Mouse (Mus musculus) limb, embryonic 10.5 days (tissue): Measurements from ENCODE around the gene Vstm4. TPM values are rescaled to one million over a fixed set of nuclear protein-coding genes. Genes with fewer than 3 reads are reported as not detected.

Experiments used
- DNase-seq: peaks from one replicate; pipeline ENCODE4 v3.0.0-alpha.2; 2017; ENCODE audit warnings: low spot score
- H3K27ac ChIP-seq: fragments of 300-500 bp; sonication (generic); 2 replicates; pipeline ENCODE4 v1.5.1; 2016; ENCODE audit warnings: mild to moderate bottlenecking
- H3K27me3 ChIP-seq: fragments of 300-500 bp; sonication (generic); 2 replicates; pipeline ENCODE4 v1.6.1; 2016; ENCODE audit warnings: low read depth, mild to moderate bottlenecking; ENCODE audit not compliant: poor library complexity, severe bottlenecking
- H3K36me3 ChIP-seq: fragments of 300-500 bp; sonication (generic); 2 replicates; pipeline ENCODE4 v1.6.1; 2016; ENCODE audit warnings: mild to moderate bottlenecking, moderate library complexity
- H3K4me1 ChIP-seq: fragments of 300-500 bp; sonication (generic); 2 replicates; pipeline ENCODE4 v1.6.1; 2016
- H3K4me3 ChIP-seq: fragments of 300-500 bp; sonication (generic); 2 replicates; pipeline ENCODE4 v1.5.1; 2016; ENCODE audit warnings: mild to moderate bottlenecking, moderate library complexity
- H3K9me3 ChIP-seq: fragments of 300-500 bp; sonication (generic); replicated peaks from 2 replicates; pipeline ENCODE4 v1.6.1; 2016; ENCODE audit warnings: mild to moderate bottlenecking
- WGBS: fragments of 180-500 bp; shearing (Covaris S2); methylation state at CpG from one replicate; pipeline ENCODE4 v1.1.7; 2016; 5-methylcytosine and 5-hydroxymethylcytosine counted together
- polyA plus RNA-seq: library from polyadenylated mRNA; unstranded; fragments of >200 nt; fragmentation: Nextera tagmentation; extraction: Ambion mirVana; gene quantifications from 2 replicates; pipeline ENCODE4 v1.2.1, GENCODE M21; 2016

The Vstm4 gene
- polyA plus RNA-seq, 1 experiment from 2014 or later, result 1.4 TPM

DNA sequence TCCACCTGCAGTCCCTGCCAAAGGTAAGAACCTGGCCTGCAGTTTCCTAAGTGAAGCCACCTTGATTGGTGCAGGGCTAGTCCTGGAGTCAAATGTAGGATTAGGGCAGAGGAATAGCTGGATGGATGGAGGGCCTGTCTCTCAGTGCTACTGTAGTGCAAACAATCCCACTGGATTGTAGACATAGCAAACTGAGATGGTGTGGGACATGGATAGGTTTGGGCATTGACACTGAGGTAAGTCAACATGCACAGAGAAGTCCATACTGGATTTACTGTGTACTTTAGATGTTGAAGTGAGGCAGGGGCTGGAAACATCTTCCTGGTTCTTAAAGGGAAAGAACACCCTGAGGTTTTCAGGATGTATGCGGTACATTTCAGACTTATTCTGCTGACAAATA, 61.4 kb downstream of the Vstm4 start:
- H3K27ac ChIP-seq, result no peak overlapping the region
- 97% methylated on average over 1 of the region's 1 CpGs for whole genome bisulfite sequencing

DNA sequence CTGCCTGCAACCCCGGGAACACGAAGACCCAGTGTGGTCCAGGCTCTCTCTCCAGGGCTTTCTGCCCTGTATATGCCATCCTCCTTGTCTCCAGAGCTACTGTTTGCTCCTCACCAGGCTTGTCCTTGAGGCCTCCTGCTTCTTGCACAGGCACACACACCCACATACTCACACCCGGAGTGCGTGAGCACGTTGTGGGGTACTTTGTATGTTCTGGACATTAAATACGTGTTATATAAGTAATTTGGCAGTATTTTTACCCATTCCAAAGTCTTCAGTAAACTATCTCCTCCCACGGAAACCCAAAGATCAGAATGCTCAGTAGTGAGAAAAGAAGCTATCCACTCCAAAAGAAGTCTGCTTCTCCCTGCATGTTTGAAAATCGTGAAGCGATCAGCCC, 67.3 kb downstream of the Vstm4 start:
- DNase-seq, result no peak
- 84% methylated on average over 9 of the region's 9 CpGs for WGBS
- H3K4me3 ChIP-seq, result no peak overlapping the region
- H3K4me1 ChIP-seq, result 0 out of 2 replicates have a peak, but pooled peaks cover 7% of the 10 kb centered on the region
- H3K9me3 ChIP-seq, result no peaks in the 10 kb centered on the region
- H3K27me3 ChIP-seq, result no peaks in the 10 kb centered on the region
- no peak overlapping the region for H3K27ac ChIP-seq
- no peaks in the 10 kb centered on the region for H3K36me3 ChIP-seq

More for the DNA sequence above, 61.4 kb downstream of the Vstm4 start:
- H3K4me3 ChIP-seq, result no peak overlapping the region
- H3K36me3 ChIP-seq, result no peaks in the 10 kb centered on the region
- H3K27me3 ChIP-seq, result no peaks in the 10 kb centered on the region
- H3K4me1 ChIP-seq, result no peaks in the 10 kb centered on the region
- DNase-seq, result no peak
- H3K9me3 ChIP-seq, result no peaks in the 10 kb centered on the region

DNA sequence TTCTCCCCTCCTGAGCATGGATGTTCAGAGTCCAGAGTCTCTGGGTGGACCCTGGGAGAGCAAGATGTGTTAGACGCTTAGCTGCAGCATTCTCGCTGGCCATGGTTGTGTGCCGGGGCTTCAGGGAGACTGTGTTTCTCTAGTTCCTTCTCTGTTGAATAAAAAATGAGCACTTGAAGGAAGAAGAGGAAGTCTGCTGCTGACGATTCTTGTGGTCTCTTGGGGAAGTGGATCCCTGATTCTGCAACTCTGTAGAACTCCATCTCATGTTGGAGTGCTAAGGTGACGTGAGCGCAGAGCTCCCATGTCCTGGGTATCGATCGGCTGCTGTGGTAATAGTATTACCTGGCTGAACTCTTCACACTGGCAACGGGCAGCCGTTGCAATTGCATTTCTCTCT, 75.2 kb downstream of the Vstm4 start:
- 91% methylated on average over 10 of the region's 10 CpGs for WGBS
- Histone ChIP-seq H3K27ac (no peak overlapping the region), H3K9me3 (no peaks in the 10 kb centered on the region), H3K36me3 (no peaks in the 10 kb centered on the region), H3K4me3 (no peak overlapping the region), H3K27me3 (no peaks in the 10 kb centered on the region), H3K4me1 (no peaks in the 10 kb centered on the region)
- DNase-seq, result no peak

DNA sequence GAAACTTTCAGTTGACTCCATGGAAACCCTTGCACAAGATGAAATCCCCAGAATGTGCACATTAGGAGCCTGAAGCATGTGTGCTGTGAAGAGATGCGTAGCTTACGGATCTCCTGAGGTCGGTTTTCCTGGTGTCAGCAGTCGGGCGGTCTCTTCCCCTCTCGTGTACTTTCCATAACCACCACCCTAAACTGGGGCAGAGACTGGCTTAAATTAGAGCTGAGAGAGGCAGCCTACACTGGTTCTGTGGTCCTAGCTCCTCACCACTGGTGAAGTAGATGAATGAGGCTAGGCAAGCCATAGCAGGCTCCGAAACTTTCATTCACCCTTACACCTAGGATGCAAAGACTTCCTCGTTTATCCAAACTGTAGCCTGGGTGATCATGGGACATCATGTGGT, 75.7 kb downstream of the Vstm4 start:
- Histone ChIP-seq H3K9me3 (no peaks in the 10 kb centered on the region), H3K27me3 (no peaks in the 10 kb centered on the region), H3K4me1 (no peaks in the 10 kb centered on the region), H3K27ac (no peak overlapping the region), H3K36me3 (no peaks in the 10 kb centered on the region), H3K4me3 (no peak overlapping the region)
- WGBS, result 92% methylated on average over 8 of the region's 8 CpGs
- DNase-seq, result no peak

DNA sequence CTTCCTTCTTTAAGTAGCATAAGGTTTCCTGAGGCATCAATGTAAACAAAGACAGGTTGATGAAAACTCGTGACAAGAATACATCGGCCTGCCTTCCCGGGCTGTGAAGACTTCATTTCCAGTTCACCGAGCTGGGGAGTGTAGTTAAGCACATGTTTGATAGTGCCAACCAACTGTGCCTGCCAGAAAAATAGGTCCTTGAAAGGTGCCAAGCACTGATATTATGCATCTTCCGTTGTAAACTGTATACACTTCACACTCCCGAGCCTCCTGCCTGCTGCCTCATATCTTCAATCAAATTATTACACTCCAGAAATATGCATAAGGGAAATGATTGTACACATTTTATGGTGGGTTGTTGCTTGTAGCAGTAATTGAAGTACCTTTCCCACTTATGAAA, 77.5 kb downstream of the Vstm4 start:
- Histone ChIP-seq H3K9me3 (no peaks in the 10 kb centered on the region), H3K27me3 (no peaks in the 10 kb centered on the region), H3K4me1 (no peaks in the 10 kb centered on the region), H3K27ac (no peak overlapping the region), H3K36me3 (no peaks in the 10 kb centered on the region), H3K4me3 (no peak overlapping the region)
- DNase-seq, result no peak
- 87% methylated on average over 6 of the region's 6 CpGs for WGBS

DNA sequence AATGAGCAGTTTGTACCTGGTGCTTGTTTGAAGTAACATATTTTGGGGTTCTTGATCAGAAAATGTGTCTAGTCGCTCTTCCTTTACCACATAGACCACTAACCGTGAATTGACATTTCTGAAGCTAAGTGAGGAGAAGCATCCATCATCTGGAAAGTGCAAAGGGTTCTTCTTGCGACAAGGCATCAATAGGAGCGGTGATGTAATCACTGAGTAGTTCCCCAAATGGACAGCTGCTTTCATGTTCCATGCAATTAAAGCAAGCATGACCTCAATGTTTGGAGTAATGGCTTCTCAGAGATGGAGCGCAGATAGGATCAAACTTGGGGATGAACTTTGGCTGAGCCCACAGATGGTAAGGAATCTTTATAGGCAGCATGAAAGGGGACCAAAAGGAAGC, 82.7 kb downstream of the Vstm4 start:
- no peaks in the 10 kb centered on the region for H3K9me3 ChIP-seq
- WGBS, result 87% methylated on average over 5 of the region's 5 CpGs

DNA sequence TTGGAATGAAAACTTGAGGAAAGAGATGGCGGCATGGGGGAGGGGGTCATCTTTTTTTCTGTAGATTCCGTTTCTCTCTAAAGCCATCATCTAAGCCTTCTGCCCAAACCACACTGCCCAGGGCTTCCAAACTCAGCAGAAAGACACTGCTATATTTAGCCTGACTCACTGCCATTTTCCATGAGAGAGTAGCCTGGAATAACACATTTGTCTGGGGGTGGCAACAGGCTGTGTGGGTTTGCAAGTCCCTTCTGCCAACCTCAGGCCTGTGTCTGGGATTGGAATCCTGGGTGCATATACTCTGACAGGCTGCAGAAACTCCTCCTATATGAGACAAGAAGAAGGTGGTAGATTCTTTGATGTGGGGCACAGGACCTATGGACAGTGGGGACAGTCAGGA, 91.0 kb downstream of the Vstm4 start:
- Histone ChIP-seq H3K27ac (no peak overlapping the region), H3K9me3 (no peaks in the 10 kb centered on the region), H3K4me1 (peaks cover 15% of the 10 kb centered on the region), H3K36me3 (no peaks in the 10 kb centered on the region), H3K27me3 (no peaks in the 10 kb centered on the region; the same call in 1 of the 2 replicates), H3K4me3 (no peak overlapping the region)
- 85% methylated on average over 2 of the region's 2 CpGs for WGBS
- no peak for DNase-seq

More for the DNA sequence above, 82.7 kb downstream of the Vstm4 start:
- H3K4me3 ChIP-seq, result no peak overlapping the region
- no peak for DNase-seq
- no peak overlapping the region for H3K27ac ChIP-seq
- H3K4me1 ChIP-seq, result no peaks in the 10 kb centered on the region
- H3K27me3 ChIP-seq, result 0 out of 2 replicates have a peak, but pooled peaks cover 5% of the 10 kb centered on the region
- no peaks in the 10 kb centered on the region for H3K36me3 ChIP-seq

DNA sequence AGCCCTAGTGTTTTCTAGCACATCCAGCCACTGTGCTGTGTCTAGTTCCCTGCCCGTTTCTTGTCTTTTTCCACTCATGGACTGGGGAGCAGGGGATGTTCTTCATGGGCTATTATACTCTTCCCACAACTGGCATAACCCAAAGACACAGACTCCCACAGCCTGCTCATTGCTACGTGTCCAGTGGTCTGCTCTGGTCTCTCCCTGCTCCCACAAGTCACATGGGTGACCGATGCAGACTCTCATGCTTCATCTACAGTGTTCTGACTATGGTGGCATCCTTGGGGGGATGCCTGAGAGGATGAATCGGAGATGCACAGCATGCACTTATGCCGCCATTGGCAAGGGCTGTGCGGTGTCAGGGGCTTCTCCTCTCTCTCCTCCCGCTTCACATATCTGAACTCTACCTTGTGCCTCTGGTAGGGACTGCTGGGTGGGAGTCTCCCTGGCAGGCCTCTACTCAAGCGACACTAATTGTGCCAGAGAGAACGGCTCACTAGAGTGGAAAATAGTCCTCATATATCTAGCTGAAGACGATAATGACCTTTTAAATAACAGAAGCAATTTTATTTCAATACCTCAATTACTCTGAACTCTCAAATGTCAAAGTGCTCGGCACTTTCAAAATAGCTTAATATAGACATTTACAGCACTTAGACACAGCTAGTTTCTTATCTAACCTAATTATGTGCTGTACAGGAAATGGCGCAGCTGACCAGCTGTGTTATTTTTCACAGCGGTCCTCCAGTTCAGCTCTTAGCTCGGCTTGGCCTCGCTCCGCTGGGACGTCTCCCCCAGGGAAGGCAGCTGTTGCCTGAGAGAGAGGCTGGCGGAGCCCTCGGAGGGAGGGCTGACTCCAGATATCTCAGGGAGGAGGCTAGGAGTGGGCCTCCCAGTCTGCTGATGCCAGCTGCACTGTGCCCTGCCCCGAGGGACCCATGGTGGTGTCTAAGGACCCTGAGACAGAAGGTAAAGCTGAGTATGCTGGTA, 94.1 kb downstream of the Vstm4 start:
- Histone ChIP-seq H3K27me3 (no peaks in the 10 kb centered on the region; the same call in 1 of the 2 replicates), H3K27ac (peak overlapping the region; percentile 54; the same call in 1 of the 2 replicates), H3K9me3 (no peaks in the 10 kb centered on the region), H3K4me1 (peaks cover 18% of the 10 kb centered on the region), H3K36me3 (no peaks in the 10 kb centered on the region), H3K4me3 (no peak overlapping the region)
- DNase-seq, result no peak
- WGBS, result 62% methylated on average over 20 of the region's 20 CpGs

DNA sequence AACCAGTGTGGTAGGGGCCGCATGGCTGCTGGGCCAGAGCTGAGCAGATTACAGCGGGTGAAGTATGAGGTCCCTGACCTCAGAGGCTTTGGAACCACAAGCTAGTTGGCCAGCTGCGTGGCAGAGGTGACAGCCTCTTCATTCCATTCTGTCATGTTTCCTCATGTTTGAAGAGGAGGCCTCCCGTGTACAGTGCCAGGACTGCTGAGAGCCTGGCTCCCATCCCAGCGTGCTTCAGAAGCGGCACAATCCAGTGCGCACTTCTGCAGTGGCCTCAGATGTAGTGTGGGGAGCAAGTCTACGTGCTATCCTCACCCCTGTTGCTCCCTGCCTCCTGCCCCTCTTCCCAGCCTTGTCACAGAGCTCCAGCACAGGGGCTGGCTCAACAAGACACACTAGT, 99.9 kb downstream of the Vstm4 start:
- Histone ChIP-seq H3K4me3 (no peak overlapping the region), H3K27ac (no peak overlapping the region), H3K9me3 (no peaks in the 10 kb centered on the region), H3K4me1 (peaks cover 15% of the 10 kb centered on the region), H3K27me3 (peaks cover 7% of the 10 kb centered on the region; the same call in 1 of the 2 replicates), H3K36me3 (no peaks in the 10 kb centered on the region)
- WGBS, result 84% methylated on average over 8 of the region's 8 CpGs
- DNase-seq, result no peak

DNA sequence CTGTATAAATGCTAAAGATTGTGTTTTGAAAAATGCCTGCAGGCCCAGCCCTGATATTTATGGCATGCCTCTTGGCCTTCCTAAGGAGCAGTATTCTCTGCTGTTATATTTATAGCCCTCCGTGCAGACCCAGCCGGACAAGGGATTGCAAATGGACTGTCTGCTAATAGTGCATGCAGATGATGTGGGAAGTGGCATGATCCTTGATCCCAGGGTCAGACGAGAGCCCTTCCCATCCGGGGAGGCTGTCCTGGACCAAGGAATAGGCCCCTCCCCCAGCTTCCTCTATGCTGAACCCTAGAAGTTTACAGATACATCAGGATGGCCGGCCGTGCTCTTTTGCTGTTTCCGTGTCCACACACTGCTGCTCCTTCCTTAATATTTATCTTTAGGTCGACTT, 102.1 kb downstream of the Vstm4 start:
- Histone ChIP-seq H3K9me3 (no peaks in the 10 kb centered on the region), H3K27ac (no peak overlapping the region), H3K27me3 (peaks cover 7% of the 10 kb centered on the region; the same call in 1 of the 2 replicates), H3K36me3 (no peaks in the 10 kb centered on the region), H3K4me3 (no peak overlapping the region), H3K4me1 (peaks cover 11% of the 10 kb centered on the region)
- 61% methylated on average over 8 of the region's 8 CpGs for WGBS
- no peak for DNase-seq

DNA sequence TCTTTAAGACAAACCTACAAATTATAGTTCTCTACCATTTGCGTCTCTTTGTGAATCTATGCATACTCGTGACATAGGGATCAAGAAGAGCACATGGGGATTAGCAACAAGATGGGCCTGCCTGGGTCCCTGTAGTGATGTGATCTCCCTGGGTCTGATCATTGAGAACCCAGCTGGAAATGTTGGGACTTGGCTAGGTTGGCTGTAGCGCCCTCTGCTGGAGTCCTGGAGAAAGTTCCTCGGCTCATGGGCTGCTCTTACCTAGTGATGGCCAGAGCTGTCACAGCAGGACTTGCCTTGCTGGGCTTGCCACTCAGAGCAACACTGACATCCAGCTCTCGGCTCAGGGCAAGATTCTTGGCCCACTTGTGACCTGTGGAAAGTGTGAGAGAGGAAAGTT, 103.9 kb downstream of the Vstm4 start:
- no peak overlapping the region for H3K4me3 ChIP-seq
- H3K27me3 ChIP-seq, result peaks cover 7% of the 10 kb centered on the region; the same call in 1 of the 2 replicates
- no peak overlapping the region for H3K27ac ChIP-seq
- peak; percentile 77 for DNase-seq
- no peaks in the 10 kb centered on the region for H3K9me3 ChIP-seq
- 41% methylated on average over 5 of the region's 5 CpGs for WGBS
- no peaks in the 10 kb centered on the region for H3K36me3 ChIP-seq
- H3K4me1 ChIP-seq, result peaks cover 22% of the 10 kb centered on the region

DNA sequence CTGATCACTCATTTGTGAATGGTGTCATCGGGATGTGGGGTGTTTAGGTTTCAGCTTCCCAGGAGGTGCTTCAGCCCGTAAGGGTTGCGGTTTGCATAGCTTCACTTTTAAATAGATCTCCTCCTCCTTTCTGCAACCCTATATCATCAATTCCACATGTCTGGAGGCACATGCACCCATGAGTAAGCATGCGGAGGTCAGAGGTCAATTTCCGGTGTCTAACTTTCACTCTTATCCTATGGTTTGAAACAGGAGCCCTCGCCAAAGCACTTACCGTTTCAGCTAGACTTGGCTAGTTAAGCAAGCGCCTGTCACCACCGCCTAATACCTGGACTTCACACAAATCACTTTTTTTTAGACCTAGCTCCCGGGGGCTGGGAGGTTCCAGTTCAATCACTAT, 108.2 kb downstream of the Vstm4 start:
- Histone ChIP-seq H3K4me3 (no peak overlapping the region), H3K36me3 (no peaks in the 10 kb centered on the region), H3K9me3 (no peaks in the 10 kb centered on the region), H3K27me3 (no peaks in the 10 kb centered on the region), H3K4me1 (peaks cover 11% of the 10 kb centered on the region), H3K27ac (no peak overlapping the region)
- 60% methylated on average over 10 of the region's 10 CpGs for WGBS
- peak; percentile 45 for DNase-seq

DNA sequence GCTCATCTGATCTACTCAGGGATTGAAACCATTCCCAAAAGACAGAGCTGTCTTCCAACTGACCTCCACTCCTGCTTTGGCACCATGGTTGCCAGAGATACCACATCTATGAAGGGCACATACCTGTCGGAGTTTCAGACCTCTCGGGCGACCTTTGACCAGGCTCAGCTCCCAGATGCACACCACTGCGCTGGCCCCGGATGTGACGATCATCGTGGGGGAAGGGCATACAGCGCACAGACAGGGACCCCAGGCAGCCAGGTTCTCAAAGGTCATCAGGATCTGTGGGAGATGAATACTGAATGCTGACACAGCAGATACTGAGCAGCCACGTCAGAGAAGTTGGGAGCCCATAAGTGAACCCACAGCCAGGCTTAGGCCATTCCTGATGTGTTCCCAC, 114.1 kb downstream of the Vstm4 start:
- 78% methylated on average over 9 of the region's 9 CpGs for WGBS
- DNase-seq, result no peak
- H3K27ac ChIP-seq, result no peak overlapping the region
- no peak overlapping the region for H3K4me3 ChIP-seq
- no peaks in the 10 kb centered on the region for H3K4me1 ChIP-seq
- no peaks in the 10 kb centered on the region for H3K36me3 ChIP-seq
- no peaks in the 10 kb centered on the region for H3K27me3 ChIP-seq
- no peaks in the 10 kb centered on the region for H3K9me3 ChIP-seq
